Mouse (Mus musculus) E14TG2a.4 (cell line): Measurements from ENCODE around the gene Emp1.

ENCODE experiments used
- CTCF ChIP-seq: conservative IDR thresholded peaks from 2 replicates; pipeline ENCODE4 v1.5.1; 2014; ENCODE audit warnings: low read length
- POU5F1 ChIP-seq: IDR thresholded peaks from 2 replicates; pipeline ENCODE4 v1.6.1; 2014; ENCODE audit warnings: low read length, borderline replicate concordance

DNA sequence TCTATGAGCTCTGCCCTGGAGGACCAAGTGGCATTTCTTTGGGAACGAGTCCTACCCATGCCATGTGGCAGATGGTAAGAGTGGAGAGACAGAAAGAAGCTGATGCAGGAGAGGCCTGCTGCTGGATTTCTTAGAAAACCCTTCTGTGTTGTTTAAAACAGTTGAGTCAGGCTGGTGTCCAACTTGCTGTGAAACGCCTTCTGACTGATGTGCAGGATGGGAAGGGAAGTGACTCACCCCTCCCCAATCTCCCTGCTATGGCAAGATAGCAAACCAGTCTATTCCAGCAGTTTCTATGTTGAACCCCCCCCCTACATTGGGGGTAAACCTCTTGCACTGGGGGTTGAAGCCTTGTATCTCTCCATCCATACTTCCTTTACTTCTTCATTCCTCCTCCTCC is 65.9 kb downstream of the Emp1 start:
- TF ChIP-seq CTCF (no peak), POU5F1 (no peak)
